Mouse (Mus musculus) spleen, embryonic (tissue): ENCODE results near the gene Gsto2.

Source experiments
- CTCF ChIA-PET: fragments of 350-600 bp; sonication (Branson Sonifier 250); formaldehyde crosslinking; loops from one replicate; lab custom pipeline; 2022; lab: Charles Lee

Gene Gsto2

GRCm38 (mm10) chr19:47857957-47858942, 7.1 kb upstream of the Gsto2 start:
- CTCF ChIA-PET, result no interaction called here

DNA sequence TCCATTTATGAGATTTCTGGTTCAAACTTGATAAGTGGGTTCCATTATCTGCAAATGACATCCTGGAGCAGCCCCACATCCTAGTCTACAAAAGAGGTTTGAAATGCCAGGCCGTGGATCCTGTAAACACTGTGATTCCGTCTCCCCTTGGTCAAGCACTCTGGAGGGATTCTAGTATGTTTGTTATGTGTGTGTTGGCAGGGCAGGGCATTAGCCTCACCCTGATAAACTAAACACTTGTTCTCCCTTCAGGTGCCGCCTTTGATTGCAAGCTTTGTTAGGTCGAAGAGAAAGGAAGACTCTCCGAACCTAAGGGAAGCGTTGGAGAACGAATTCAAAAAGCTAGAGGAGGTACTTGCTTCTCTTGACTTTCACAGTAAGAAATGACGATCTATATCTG, 6.2 kb upstream of the Gsto2 start:
- CTCF ChIA-PET, result no interaction called here

GRCm38 (mm10) chr19:47862581-47862980, 2.8 kb upstream of the Gsto2 start:
- CTCF ChIA-PET, result no interaction called here

- CTCF ChIA-PET, result no interaction called here
These were observed 1.3 kb upstream of the Gsto2 start for GRCm38 (mm10) chr19:47864051-47864450.

- CTCF ChIA-PET, result interaction anchor here (1.0 kb wide), 1 partner anchor 66 kb away, joined by 3 read pairs; no protein-coding TSS in a partner anchor
These were observed 613 bp upstream of the Gsto2 start for GRCm38 (mm10) chr19:47864721-47865120.

- CTCF ChIA-PET, result interaction anchor here (0.8 kb wide), 1 partner anchor 14 kb away, joined by 4 read pairs; no protein-coding TSS in a partner anchor
These were observed 2.4 kb downstream of the Gsto2 start for GRCm38 (mm10) chr19:47867628-47868175.

GRCm38 (mm10) chr19:47868951-47869350, 3.6 kb downstream of the Gsto2 start:
- CTCF ChIA-PET, result no interaction called here

DNA sequence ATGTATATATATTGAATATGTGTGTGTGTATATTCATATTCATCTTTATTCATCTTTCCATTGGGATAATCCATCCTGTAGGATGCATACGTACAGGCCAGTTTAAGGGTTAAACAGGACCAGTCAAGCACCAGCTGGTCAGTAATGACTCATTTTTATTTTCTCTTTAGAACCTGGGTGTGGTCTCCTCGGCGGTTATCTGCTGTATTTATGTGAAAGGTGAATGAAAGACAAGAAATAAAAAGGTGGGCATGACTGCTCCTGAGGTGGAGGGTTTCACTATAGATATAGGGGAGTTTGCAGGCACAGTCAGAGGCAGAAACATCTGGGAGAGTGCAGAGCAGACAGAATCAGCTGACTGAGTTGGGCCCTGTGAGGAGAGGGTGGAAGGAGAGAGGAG, 4.2 kb downstream of the Gsto2 start:
- CTCF ChIA-PET, result interaction anchor here (0.8 kb wide), 1 partner anchor 13 kb away, joined by 4 read pairs; no protein-coding TSS in a partner anchor

- CTCF ChIA-PET, result interaction anchor here (0.8 kb wide), 1 partner anchor 12 kb away, joined by 4 read pairs; no protein-coding TSS in a partner anchor
These were observed 4.8 kb downstream of the Gsto2 start for GRCm38 (mm10) chr19:47870102-47870666.

DNA sequence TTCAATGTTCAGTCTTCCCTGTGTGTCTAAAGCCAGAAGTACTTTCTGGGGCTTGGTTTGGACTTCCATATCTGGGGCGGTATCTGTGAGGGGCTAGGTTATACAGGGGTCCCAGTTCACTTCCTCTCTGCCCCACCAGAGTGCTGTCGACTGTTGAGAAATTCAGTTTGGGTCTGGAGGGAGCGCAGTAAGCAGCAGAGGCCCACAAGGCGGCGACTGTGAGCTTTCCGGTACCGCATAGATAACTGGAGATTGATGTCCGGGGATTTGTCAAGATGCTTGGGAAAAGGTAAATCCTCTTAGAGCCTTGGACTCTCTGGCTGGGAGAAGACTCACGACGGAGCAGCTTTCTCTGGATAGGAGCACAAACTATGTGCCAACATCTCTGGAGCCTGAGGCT, 6.2 kb downstream of the Gsto2 start:
- CTCF ChIA-PET, result no interaction called here

DNA sequence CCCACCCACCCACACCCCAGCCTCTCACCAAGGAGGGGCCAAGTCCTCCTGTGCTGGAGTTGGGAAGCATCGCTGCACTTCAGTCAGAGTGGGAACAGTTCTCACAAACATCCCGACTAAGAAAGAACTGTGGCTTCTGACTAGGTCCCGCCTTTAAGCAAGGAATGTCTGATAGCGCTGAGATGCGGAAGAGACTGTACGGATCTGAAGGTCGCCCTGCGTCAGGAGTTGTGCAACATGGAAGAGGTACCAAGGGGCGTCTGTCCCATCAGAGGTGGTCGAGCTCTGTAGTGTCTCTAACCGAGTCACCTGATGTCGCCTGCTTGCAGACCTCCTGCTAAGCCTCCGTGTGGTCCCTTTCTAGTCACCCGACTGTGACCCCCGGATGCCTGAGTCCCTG, 10.9 kb downstream of the Gsto2 start:
- CTCF ChIA-PET, result no interaction called here

DNA sequence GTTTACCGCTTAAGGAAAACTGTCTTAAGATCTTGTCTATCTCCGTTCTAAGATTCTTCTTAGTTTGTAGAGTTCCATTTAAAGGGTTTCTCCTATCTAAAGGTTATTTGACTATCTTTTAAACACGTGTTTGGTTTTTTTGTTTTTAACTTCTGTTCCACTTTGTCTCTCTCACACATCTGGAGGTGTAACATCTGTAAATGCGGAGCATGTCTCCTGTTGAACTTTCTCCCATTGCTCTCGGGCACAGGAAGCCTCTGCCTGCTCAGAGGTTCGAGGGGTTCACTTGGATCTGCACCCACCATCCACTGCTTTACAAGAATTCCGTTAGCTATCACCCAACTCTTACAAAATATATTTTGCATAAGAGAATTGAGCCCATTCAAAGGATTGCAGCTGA, 16.2 kb downstream of the Gsto2 start:
- CTCF ChIA-PET, result interaction anchor here (0.5 to 4.7 kb wide), 3 partner anchors 13 to 50 kb away, joined by 3 to 29 read pairs (median 4); no protein-coding TSS in a partner anchor

GRCm38 (mm10) chr19:47882151-47882881, 17.0 kb downstream of the Gsto2 start:
- CTCF ChIA-PET, result interaction anchor here (0.8 to 4.7 kb wide), 6 partner anchors 12 to 66 kb away, joined by 3 to 29 read pairs (median 4); no protein-coding TSS in a partner anchor

- CTCF ChIA-PET, result interaction anchor here (0.8 to 4.7 kb wide), 5 partner anchors 13 to 66 kb away, joined by 3 to 29 read pairs (median 4); no protein-coding TSS in a partner anchor
These were observed 17.5 kb downstream of the Gsto2 start for GRCm38 (mm10) chr19:47882882-47883254.

GRCm38 (mm10) chr19:47884296-47885085, 19.2 kb downstream of the Gsto2 start:
- CTCF ChIA-PET, result interaction anchor here (1.4 to 4.7 kb wide), 2 partner anchors 35 to 47 kb away, joined by 5 to 29 read pairs; partner anchors contain the start of genes Cfap43 and Itprip

DNA sequence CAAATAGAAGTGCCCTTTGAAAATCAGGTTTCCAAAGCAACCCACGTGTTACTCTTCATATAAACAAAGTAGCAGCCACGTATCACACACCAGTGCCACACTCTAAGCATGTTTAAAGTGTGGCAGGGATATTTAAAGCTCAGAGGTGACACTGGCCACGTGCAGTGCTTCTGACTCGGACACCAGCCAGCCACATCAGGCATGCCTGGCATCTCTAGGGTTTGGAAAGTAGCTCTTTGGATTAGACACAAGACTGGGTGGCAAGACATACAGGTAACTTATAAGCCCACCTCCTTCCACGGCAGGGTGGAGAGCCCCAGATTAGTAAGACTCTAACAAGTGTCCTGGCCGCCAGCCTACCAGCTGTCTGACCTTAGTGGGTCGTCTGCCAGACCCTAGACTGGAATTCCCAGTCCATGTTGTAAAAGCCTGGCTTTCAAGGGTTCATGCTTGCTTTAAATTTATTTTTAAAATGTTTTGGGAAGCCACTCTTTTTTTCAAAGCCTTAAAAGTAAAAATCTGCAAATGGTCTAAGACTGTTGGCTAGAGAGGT, 19.9 kb downstream of the Gsto2 start:
- CTCF ChIA-PET, result interaction anchor here (0.7 to 4.7 kb wide), 3 partner anchors 34 to 933 kb away, joined by 3 to 29 read pairs (median 5); partner anchors contain the start of genes Cfap43 and Itprip

- CTCF ChIA-PET, result interaction anchor here (4.7 kb wide), 1 partner anchor 46 kb away, joined by 29 read pairs; no protein-coding TSS in a partner anchor
These were observed 20.6 kb downstream of the Gsto2 start for GRCm38 (mm10) chr19:47885886-47886285.

DNA sequence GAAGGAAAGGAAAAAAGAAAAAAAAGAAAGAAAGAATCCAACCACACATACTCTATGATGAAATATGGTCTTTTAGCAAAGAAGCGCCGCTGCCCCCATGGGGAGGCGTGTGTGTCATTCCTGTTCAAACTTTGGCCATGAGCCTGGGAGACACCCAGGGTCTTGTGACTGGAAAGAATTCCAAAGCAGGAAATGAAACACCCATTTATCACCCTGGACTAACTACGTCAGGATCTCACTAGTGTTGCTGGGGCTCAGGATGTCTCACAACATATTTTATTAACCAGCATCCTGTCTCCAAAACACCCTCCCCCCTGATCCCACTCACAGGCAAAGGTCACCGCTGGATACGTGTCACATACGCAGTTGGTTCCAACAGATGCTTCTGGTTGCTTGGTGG, 21.3 kb downstream of the Gsto2 start:
- CTCF ChIA-PET, result interaction anchor here (0.8 kb wide), 1 partner anchor 29 kb away, joined by 3 read pairs; no protein-coding TSS in a partner anchor

GRCm38 (mm10) chr19:47887417-47887816, 22.1 kb downstream of the Gsto2 start:
- CTCF ChIA-PET, result interaction anchor here (0.8 to 1.3 kb wide), 2 partner anchors 22 to 28 kb away, joined by 3 to 6 read pairs; no protein-coding TSS in a partner anchor
